Mouse (Mus musculus): ENCODE data around the gene Zfp827. TPM values are rescaled to one million over a fixed set of nuclear protein-coding genes. Genes with fewer than 3 reads are reported as not detected.

Gene Zfp827
- 6.0 TPM for polyA plus RNA-seq (2015; fragmentation: Illumina TruSeq; extraction: RNeasy Lipid Tissue Mini Kit (QIAGEN cat#74804); ENCODE audit: insufficient read depth, low replicate concordance)

DNA sequence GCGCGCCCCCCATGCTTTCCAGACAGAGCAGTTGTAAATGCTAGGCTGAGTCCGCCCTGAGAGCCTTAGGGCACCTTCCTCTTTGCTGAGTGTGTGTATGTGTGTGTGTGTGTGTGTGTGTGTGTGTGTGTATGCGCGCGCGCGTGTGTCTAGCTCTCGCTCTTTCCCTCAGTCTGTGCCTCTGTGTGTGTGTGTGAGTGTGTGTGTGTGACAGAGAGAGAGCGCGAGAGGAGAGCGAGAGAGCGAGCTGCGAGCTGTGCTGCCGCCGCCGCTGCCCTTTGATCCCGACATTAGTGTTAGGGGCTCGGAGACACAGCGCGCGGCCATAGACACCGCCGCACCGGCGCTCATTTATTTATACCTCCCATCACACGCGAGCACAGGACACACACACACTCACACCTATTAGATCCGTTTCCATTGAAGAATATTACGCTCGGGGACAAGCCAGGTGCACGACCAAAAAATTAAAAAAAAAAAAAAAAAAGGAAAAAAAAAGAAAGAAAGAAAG lies at the start of gene Zfp827:
TSS of gene Zfp827 (plus strand) at position 461 of the 511 bp plus-strand sequence.

Other genes starting within 250 kb of the Zfp827 start
- 144 TPM for gene Lsm6, start 207.3 kb upstream of the Zfp827 start, polyA plus RNA-seq (2015; fragmentation: Illumina TruSeq; extraction: RNeasy Lipid Tissue Mini Kit (QIAGEN cat#74804); ENCODE audit: insufficient read depth, low replicate concordance)
- gene 1700011L22Rik, start 220.1 kb downstream of the Zfp827 start, polyA plus RNA-seq (2015; fragmentation: Illumina TruSeq; extraction: RNeasy Lipid Tissue Mini Kit (QIAGEN cat#74804); ENCODE audit: insufficient read depth, low replicate concordance), result not detected

Data from spleen, adult 10 weeks (tissue).